Mouse (Mus musculus) right cerebral cortex, postnatal 10 days (tissue): ENCODE data around the gene Tbc1d30.
"Not testable (repeated sequence)": the region's sequence is repeated elsewhere in the genome, so short reads cannot be mapped to it uniquely, and the experiment has no call there.

Experiments
- DNase-seq, 2 experiments: peaks; one replicate each; pipeline ENCODE4 v3.0.0; 2021; ENCODE audit warnings: low spot score in 2 of 2

The Tbc1d30 gene

DNA sequence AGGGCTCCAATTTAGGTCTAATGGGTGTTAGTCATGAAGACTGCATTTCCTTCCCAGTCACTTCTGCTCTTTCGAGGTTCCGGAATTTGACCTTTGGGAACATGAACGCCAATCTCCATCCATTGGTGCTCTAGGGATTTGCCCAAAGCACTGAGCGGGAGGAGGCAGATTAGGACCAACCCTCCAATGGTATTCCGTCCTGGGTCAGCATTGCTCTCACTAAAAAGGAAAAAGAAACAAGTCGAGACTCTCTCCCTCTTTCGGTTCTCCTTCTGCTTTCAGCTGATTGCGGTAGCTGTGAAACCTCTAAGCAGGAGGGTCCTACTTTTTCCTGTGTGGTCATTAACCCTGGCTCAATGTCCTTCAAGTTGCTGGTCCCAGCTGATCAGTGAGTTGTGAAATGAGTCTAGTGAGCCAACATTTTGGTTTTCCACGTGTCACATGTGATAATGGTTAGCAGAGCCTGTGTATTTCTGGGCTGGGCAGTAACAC, 14.7 kb upstream of the Tbc1d30 start:
- DNase-seq: no peak

- DNase-seq: peak; percentile 89 to 92
Measured at GRCm38 (mm10) chr10:121364801-121365564, 13.9 kb upstream of the Tbc1d30 start, which contains the start of gene Gns. Gene Gns, plus strand, starts transcription at chr10:121365090.

DNA sequence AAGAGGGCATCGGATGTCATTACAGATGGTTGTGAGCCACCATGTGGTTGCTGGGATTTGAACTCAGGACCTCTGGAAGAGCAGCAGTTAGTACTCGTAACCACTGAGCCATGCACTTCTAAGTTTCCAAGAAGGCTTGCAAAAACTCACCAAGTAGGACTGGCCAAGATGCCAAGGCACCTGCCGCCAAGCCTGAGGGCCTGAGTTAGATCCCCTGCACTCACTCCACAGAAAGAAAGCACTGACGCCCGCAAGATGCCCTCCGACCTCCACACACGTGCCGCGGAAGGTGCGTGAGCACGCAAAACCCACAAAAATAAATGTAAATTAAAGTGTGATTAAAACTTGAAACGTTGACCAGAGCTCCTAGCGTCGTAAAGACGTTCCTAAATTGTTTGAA, 13.2 kb upstream of the Tbc1d30 start:
- no peak for DNase-seq

GRCm38 (mm10) chr10:121363201-121363600, 12.1 kb upstream of the Tbc1d30 start:
- DNase-seq: peak in 1 of 2 experiments; percentile 6

GRCm38 (mm10) chr10:121360358-121360757, 9.3 kb upstream of the Tbc1d30 start:
- DNase-seq: no peak

DNA sequence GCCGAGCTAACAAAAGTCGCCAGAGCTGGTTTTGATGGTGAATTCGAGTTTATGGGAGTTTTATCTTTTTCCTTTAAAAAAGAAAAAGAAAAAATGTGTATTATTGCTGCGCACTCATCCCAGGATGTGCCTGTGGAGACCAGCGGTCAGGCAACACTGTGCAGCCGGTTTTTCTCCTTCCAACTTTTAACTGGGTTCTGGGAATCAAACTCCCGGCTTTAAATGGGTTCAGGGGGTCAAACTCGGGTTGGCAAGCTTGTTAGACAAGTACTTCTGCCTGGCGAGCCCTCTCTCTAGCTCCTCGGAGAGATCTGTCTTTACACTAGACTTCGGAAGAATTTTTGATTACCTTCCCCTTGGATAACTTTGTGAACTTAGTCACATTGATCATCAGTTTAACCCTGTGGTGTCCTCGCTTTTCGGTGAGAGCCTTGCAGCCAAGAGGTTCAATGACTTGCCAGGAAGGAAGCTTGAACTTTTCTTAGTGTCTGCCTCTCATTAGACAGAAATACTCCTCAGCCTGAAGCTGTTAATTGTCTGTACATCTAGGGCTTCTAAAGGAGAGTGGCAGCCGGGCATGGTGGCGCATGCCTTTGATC, 713 bp upstream of the Tbc1d30 start:
- DNase-seq: no peak

DNA sequence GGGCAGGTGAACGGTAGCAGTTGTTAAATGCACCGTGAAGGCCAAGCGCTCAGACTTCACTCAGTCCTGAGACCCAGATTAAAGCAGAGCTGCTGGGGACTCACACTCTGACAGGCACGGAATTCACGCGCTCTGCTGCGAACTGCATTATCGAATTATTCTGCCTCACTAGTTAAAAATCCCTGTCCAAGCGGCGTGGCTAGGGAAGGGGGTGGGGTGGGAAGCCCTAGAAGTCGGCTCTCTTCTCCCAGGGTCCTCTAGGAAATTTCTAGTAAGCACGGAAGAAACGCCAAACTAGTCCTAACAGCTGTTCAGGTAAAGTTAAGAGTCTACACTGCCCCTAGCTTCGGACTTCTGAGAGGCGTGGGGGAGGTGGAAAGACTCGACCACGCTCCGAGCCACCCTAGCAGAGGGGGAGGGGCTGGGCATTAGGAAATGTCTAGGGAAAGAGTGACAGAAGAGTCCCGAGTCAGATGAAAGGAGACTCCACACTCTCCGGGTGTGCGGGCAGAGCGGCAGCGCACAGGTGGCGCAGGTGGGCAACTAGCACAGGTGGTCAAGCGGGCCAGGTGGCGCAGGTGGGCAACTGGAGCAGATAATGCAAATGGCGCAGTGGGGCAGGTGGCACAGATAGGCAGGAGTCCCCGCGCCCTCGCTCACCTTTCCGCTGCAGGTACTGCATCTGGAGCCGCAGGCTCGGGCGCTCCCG, 567 bp downstream of the Tbc1d30 start:
- DNase-seq: no peak

- DNase-seq: no peak
Measured at GRCm38 (mm10) chr10:121349244-121349643, 1.8 kb downstream of the Tbc1d30 start.

DNA sequence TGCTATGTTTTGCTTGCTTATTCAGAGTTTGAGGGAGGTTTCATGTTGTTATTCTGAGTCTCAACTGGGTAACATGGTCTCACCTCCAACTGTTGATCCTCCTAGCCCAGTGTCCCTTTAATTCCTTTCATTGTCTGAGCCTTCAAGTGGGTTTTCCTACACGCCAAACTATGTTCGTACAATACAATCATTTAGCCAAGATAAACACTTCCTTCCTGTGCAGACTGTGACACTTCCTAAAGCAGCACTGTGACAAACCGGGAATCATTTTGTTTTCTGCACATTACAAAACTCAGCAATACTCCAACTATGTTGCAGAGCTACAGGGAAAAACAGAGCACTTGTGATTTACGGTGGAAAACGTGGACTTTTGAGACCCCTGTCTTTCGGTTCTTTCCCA, 7.2 kb downstream of the Tbc1d30 start:
- DNase-seq: no peak

DNA sequence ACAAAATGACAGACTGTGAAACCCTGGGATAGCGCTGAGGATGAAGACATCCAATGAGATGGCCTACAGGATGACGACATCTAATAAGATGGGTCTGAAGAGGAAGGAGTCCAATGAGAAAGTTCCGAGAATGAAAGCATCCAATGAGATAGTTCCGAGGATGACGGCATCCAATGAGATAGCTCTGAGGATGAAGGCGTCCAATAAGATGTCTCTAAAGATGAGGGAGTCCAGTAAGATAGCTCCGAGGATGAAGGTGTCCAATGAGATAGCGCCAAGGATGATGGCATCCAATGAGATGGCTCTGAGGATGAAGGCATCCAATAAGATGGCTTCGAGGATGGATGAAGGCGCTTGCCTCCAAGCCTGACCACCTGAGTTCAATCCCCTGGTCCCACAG, 8.8 kb downstream of the Tbc1d30 start:
- no peak for DNase-seq

GRCm38 (mm10) chr10:121340754-121341593, 10.1 kb downstream of the Tbc1d30 start:
- peak; percentile 49 to 62 for DNase-seq

- DNase-seq: not testable (repeated sequence)
Measured at GRCm38 (mm10) chr10:121336536-121336935, 14.5 kb downstream of the Tbc1d30 start.

GRCm38 (mm10) chr10:121334576-121334975, 16.5 kb downstream of the Tbc1d30 start:
- peak in 1 of 2 experiments; percentile 55 for DNase-seq

GRCm38 (mm10) chr10:121330940-121331339, 20.1 kb downstream of the Tbc1d30 start:
- peak in 1 of 2 experiments; percentile 52 for DNase-seq

GRCm38 (mm10) chr10:121329586-121329985, 21.5 kb downstream of the Tbc1d30 start:
- no peak for DNase-seq

DNA sequence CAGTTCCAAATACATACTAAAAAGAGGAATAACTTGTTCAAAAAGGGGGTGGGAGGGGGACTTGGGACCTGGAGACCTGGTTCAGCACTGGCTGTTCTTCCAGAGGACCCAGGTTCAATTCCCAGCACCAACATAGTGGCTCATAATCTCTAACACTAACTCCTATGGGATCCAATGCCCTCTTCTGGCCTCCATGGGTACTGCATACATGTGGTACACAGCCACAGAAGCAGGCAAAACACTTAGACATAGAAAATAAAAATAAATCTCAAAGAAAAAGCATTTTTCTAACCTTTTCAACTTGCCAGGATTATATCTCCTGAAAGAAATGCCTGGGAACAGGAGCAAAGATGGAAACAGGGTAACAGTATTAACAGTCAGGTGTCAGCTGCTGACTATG, 24.9 kb downstream of the Tbc1d30 start:
- DNase-seq: no peak

DNA sequence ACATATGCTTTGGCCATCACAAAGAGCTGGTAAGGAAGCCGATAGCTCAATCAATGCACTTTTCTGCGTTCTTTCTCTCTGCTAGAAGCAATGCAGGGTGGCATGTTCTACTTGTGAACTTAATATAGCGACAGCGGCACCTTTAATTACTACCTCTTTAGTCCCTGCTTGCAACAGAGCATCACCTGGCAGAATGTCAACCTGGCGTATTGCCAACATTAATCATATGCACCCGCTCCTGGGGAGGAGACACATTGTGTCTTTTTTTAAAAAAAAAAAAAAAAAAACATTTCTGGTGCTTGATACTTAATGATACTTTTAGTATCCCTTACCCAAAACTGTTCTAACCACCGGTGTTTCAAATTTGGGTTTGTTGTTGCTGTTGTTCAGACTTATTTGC, 27.6 kb downstream of the Tbc1d30 start:
- DNase-seq: peak in 1 of 2 experiments; percentile 59

DNA sequence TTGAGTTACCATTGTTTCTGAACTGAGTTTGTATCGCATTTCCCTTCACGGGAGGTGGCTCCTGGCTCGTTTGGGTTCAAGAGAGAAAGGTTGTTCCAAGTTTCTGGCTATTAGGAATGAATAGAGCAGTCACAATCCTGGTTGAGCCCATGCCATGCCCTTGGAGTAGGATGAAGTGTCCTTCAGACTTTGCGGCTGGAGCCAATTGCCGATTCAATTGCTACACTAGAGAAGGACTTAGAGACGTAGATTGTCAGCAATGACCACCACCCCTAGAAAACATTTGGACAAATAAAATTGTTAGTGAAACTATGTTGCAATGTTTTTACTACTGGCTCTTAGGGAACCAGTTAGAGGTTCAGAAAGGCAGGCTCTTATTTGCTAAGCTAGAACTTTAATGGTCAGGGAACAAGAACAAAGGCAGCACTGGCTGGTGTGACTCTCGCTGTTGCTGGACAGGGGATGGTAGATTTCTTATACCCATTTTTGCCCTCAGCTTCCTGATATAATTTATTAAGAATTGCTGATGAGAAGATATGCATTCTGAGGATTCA, 32.6 kb downstream of the Tbc1d30 start:
- peak in 1 of 2 experiments; percentile 13 for DNase-seq

- no peak for DNase-seq
Measured at GRCm38 (mm10) chr10:121316361-121316760, 34.7 kb downstream of the Tbc1d30 start.

- no peak for DNase-seq
Measured at GRCm38 (mm10) chr10:121315321-121316283, 35.5 kb downstream of the Tbc1d30 start.
